In genomic region chr5:39337917-39338316, GRCm38 (mm10) we compare ENCODE assay signal across 25 mouse cellular contexts.
"Had no signal": no experiment of that assay in that cellular context is flagged by ENCODE, and none has a peak within 500 bp of the region (broad histone marks: within the 10 kb centered on the region; RNA-seq: fewer than 3 reads in every experiment).

No protein-coding gene starts in this region.

- DNase-seq: gastrocnemius, adult 2 months; gastrocnemius, postnatal 10 days; gastrocnemius, postnatal 25 days; heart, adult 11 months; heart, adult 2 months; heart, postnatal 14 days; heart, postnatal 36 days; kidney, adult 11 months; kidney, adult 8-10 months; kidney, postnatal 10 days; kidney, postnatal 25 days; kidney, postnatal 4 days; layer of hippocampus, adult 9-11 months; layer of hippocampus, postnatal 36 days; left cerebral cortex, postnatal 4 days had no signal

- H3K9me3 ChIP-seq: heart, embryonic 13.5 days; heart, embryonic 15.5 days; hindbrain, embryonic 13.5 days; hindbrain, embryonic 15.5 days; limb, embryonic 13.5 days; limb, embryonic 15.5 days; liver, embryonic 12.5 days had no signal

- H3K27me3 ChIP-seq: heart, embryonic 13.5 days; heart, embryonic 15.5 days; hindbrain, embryonic 13.5 days; hindbrain, embryonic 15.5 days; limb, embryonic 13.5 days; limb, embryonic 15.5 days; liver, embryonic 12.5 days had no signal

- H3K4me3 ChIP-seq: gastrocnemius, adult 2 months; heart, adult 2 months; heart, embryonic 13.5 days; heart, embryonic 15.5 days; hindbrain, embryonic 13.5 days; hindbrain, embryonic 15.5 days; limb, embryonic 13.5 days; limb, embryonic 15.5 days; liver, embryonic 12.5 days had no signal

- H3K4me1 ChIP-seq: heart, embryonic 13.5 days; heart, embryonic 15.5 days; hindbrain, embryonic 13.5 days; hindbrain, embryonic 15.5 days; limb, embryonic 13.5 days; limb, embryonic 15.5 days; liver, embryonic 12.5 days had no signal

- H3K36me3 ChIP-seq: heart, embryonic 13.5 days; heart, embryonic 15.5 days; hindbrain, embryonic 13.5 days; hindbrain, embryonic 15.5 days; limb, embryonic 13.5 days; limb, embryonic 15.5 days; liver, embryonic 12.5 days had no signal

- H3K27ac ChIP-seq: gastrocnemius, adult 2 months; heart, adult 2 months; heart, embryonic 13.5 days; heart, embryonic 15.5 days; hindbrain, embryonic 13.5 days; hindbrain, embryonic 15.5 days; hindbrain, postnatal 0 days; limb, embryonic 13.5 days; limb, embryonic 15.5 days; liver, embryonic 12.5 days had no signal

- H3K9ac ChIP-seq: heart, embryonic 13.5 days; heart, embryonic 15.5 days; hindbrain, embryonic 13.5 days; hindbrain, embryonic 15.5 days; limb, embryonic 13.5 days; limb, embryonic 15.5 days; liver, embryonic 12.5 days had no signal

- ATAC-seq: hindbrain, postnatal 0 days; intestine, embryonic 16.5 days; liver, embryonic 12.5 days had no signal

- H3K4me2 ChIP-seq: heart, embryonic 11.5 days; heart, embryonic 13.5 days; heart, embryonic 15.5 days; hindbrain, embryonic 13.5 days; hindbrain, embryonic 15.5 days; limb, embryonic 13.5 days; limb, embryonic 15.5 days; liver, embryonic 12.5 days had no signal
